Mouse (Mus musculus) thymus, postnatal 4 days (tissue): Measurements from ENCODE around the gene Nasp.
A peak's percentile ranks its signal among the peaks of the same experiment; 100 is the strongest.

Experiments used
- DNase-seq: peaks from one replicate; pipeline ENCODE4 v3.0.0; 2021

Gene Nasp

GRCm38 (mm10) chr4:116627359-116627716 lies 403 bp downstream of the Nasp start:
- peak; percentile 92 for DNase-seq

- DNase-seq = peak; percentile 89
Measured at GRCm38 (mm10) chr4:116626658-116627358, 933 bp downstream of the Nasp start.

- no peak for DNase-seq
Measured at GRCm38 (mm10) chr4:116624831-116625230, 2.9 kb downstream of the Nasp start.

DNA sequence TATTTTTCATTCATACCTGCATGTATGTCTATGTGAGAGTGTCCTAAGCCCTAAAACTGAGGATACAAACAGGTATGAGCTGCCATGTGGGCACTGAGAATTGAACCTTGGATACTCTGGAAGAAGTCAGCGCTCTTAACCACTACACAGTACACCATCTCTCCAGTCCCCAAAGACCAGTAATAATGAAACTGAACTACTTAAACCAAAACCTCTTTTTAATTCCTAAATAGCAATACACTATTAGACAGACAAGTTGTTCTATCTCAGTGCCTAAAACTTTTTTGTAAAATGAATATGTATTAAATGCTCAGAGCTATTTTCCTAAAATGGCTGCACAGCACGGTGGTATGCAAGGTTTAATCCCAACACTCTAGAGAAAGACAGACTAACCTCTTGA lies 12.5 kb downstream of the Nasp start:
- DNase-seq = no peak

GRCm38 (mm10) chr4:116612621-116613020 lies 15.1 kb downstream of the Nasp start:
- no peak for DNase-seq

- DNase-seq = peak; percentile 71
Measured at GRCm38 (mm10) chr4:116596978-116597881, 30.5 kb downstream of the Nasp start.

DNA sequence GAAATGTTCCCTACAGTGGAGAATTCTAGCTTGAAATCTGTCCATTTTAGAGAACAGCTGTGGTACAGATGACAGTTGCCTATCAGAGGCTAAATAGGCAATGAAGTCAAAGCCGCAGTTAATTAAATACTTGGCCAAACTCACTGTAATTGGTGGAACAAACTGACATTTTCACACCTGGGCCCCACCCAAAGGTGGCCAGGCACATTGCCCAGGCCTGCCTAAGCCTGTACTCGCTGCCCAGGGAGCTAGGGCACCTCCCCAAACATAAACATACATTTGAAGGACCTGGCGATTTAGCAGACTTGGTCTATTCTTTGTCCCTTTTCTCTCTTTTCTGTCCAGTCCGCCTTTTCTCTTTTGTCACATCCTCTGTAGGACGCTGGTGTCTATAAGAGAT lies 31.4 kb downstream of the Nasp start, which contains the start of gene Ccdc17:
Gene Ccdc17, plus strand, starts transcription at position 276 of the 400 bp plus-strand sequence.
- DNase-seq = no peak

- no peak for DNase-seq
Measured at GRCm38 (mm10) chr4:116595793-116596192, 31.9 kb downstream of the Nasp start.

GRCm38 (mm10) chr4:116558151-116558882 lies 69.4 kb downstream of the Nasp start:
- DNase-seq = no peak

GRCm38 (mm10) chr4:116557306-116558121 lies 70.2 kb downstream of the Nasp start, which contains the start of gene Gpbp1l1:
Gpbp1l1 (plus strand) TSS chr4:116557658.
- DNase-seq = peak; percentile 99

GRCm38 (mm10) chr4:116556561-116557305 lies 71.0 kb downstream of the Nasp start:
- DNase-seq = peak; percentile 94

DNA sequence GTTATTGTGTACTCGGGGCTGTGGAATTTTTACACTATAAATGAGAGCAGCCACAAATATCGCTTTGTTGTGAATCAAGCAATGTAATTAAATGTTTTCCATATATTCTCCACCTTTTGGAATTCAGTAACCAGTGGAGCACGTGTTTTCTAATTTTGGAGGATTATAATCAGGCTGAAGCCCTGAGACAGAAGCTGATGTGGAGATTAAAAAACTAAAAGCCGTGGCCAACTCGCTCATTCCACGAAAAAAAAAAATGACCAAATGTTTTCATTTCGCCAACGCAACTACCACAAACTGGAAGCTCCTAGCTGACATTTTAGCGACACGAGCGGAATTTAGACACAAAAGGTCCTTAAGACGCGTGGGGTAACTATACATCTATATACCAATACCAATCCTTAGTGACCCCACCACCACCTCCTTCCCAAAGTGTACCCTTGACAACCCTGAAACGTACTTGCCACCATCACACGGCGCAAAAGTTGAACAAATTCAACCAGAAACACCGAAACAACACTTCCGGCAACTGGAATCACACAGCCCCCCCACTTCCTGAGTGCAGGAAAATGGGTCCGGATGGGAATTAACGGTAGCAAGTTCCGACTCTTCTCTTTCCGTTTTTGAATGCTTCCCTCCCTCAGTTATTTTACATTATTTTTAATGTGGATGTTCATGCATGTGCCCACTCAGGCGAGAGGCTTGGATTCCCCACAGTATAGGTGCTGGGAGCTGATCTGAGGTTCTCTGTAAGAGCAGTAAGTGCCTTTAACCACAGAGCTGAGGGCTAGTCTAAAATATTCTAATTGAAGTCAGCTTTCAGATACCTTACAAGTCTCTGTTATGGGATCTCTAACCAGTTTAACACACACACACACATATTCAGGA lies 72.1 kb downstream of the Nasp start, which contains the start of gene Tmem69:
Gene Tmem69, minus strand, starts transcription at position 524 of the 888 bp plus-strand sequence.
- DNase-seq = peak; percentile 79

GRCm38 (mm10) chr4:116553035-116553434 lies 74.7 kb downstream of the Nasp start:
- DNase-seq = no peak
